Mouse (Mus musculus) embryonic fibroblast, embryonic 13.5 days (primary cell): Measurements from ENCODE around the gene Zdhhc4. TPM values are rescaled to one million over a fixed set of nuclear protein-coding genes. Genes with fewer than 3 reads are reported as not detected.

Experiments used
- H3K27ac ChIP-seq: 2 replicates; pipeline ENCODE4 v1.5.1; 2012; ENCODE audit warnings: low read length, control low read depth, inconsistent platforms; ENCODE audit not compliant: insufficient read depth
- H3K4me1 ChIP-seq: 2 replicates; pipeline ENCODE4 v1.6.1; 2011; ENCODE audit warnings: low read length; ENCODE audit not compliant: control insufficient read depth, insufficient read depth
- H3K4me3 ChIP-seq: 2 replicates; pipeline ENCODE4 v1.5.1; 2011; ENCODE audit warnings: mild to moderate bottlenecking, control low read depth, low read length; ENCODE audit not compliant: insufficient read depth
- CTCF ChIP-seq: IDR thresholded peaks from 2 replicates; pipeline ENCODE4 v1.5.1; 2011; ENCODE audit warnings: mild to moderate bottlenecking, control low read depth, low read length, moderate library complexity, borderline replicate concordance; ENCODE audit not compliant: insufficient read depth
- POLR2A ChIP-seq: IDR thresholded peaks from 2 replicates; pipeline ENCODE4 v1.6.1; 2011; ENCODE audit warnings: low read depth, mild to moderate bottlenecking, control low read depth, low read length, moderate library complexity
- polyA plus RNA-seq: library from polyadenylated mRNA; stranded (reverse); fragments of >200 nt; gene quantifications from 2 replicates; pipeline ENCODE4 v1.2.4, GENCODE M21; 2011; ENCODE audit warnings: low read depth; ENCODE audit not compliant: missing spikeins, insufficient read length

Gene Zdhhc4
- polyA plus RNA-seq, 1 experiment = 45.5 TPM

DNA sequence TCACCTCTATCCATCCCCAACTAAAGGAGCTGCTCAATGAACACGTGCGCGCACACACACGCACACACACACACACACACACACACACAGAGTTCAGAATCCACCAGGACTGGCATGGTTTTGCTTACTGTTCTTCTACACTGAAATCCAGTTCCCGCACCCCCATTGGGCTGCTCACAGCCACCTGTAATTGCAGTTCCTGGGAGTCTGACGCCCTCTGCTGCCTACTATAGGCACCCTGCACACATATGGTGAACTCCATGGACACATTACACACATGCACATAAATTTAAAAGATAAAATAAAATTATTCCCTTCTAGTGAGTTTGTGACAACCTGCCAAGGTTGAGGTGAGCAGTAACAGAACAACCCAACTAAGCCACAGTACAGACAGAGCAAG, 44.3 kb downstream of the Zdhhc4 start:
- H3K27ac ChIP-seq = no peak overlapping the region
- H3K4me1 ChIP-seq = peaks cover 2% of the 10 kb centered on the region; the same call in 1 of the 2 replicates
- TF ChIP-seq POLR2A = no peak
- TF ChIP-seq CTCF = peak; percentile 30; the same call in 1 of the 2 replicates
- H3K4me3 ChIP-seq = no peak overlapping the region

DNA sequence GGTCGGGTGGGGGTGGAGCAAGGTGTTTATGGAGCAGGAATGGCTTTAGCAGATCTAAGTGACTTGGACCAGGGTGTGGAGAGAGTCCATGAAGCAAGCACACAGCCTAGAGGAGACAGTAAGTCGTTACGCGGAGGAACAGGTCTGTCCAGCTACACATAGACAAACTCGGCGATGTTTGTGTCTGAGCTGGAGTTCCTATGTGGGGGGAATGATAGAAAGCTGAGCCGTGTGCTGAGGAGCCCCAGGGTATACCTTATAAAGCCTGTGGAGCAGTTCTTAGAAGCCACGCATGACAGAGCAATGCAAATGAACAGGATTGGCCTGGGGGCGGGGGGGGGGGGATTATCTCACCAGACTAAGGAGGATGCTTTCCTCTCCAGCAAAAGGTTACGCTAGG, 49.8 kb downstream of the Zdhhc4 start:
- Histone ChIP-seq H3K4me3 (no peak overlapping the region), H3K27ac (no peak overlapping the region), H3K4me1 (no peaks in the 10 kb centered on the region)
- TF ChIP-seq CTCF (no peak), POLR2A (no peak)

DNA sequence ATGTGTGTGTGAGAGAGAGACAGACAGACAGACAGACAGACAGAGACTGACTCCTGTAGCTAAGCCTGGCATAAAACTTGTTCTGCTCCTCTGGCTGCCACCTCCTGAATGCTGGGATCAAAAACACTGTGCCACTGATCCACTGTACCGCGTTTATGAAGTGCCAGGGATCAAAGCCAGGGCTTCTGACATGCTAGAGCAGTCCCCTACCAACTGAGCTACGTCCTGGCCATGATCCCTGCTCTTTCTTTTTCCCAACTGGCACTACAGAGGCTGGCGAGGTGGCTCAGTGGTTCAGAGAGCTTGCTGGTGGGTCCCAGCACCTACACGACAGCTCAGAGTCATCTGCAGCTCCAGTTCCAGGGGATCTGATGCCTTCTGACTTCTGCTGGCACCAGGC, 53.3 kb downstream of the Zdhhc4 start:
- TF ChIP-seq CTCF (no peak), POLR2A (no peak)
- Histone ChIP-seq H3K27ac (no peak overlapping the region), H3K4me1 (peaks cover 16% of the 10 kb centered on the region), H3K4me3 (no peak overlapping the region)

DNA sequence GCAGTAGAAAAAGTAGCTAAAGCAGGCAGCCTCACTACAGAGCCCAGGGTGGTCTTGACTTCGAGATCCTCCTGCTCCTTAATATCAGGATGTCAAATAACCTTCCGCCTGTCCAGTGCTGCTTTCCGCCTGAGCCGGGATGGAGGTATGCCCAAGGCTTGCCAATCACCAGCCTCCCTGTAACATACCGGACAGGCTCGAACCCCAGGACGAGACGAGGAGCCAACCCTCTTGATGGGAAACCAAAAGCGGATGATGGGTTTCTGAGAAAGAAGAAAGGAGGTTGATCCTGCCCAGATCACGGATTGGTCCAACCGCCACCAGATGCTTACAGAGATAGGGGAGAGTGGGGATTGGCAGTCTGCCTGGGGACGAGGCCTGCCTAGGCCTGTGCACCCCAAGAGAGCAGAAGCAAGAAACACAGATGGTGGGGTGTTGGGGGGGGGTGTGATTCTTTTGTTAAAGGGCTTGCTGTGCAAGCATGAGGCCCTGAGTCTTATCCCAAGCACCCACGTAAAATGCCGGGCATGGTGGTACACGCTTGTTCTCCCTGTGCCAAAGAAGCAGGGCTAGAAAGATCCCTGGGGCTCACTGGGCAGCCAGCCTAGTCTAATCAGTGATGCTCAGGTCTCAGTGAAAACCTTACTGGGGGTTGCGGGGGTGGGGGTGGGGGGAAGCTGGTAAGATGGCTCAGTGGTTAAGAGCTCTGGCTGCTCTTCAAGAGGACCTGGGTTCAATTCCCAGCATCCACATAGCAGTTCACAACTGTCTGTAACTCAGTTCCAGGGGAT, 56.3 kb downstream of the Zdhhc4 start:
- Histone ChIP-seq H3K27ac (peak overlapping the region; percentile 88), H3K4me3 (no peak overlapping the region), H3K4me1 (peaks cover 16% of the 10 kb centered on the region)
- TF ChIP-seq POLR2A (no peak), CTCF (no peak)

DNA sequence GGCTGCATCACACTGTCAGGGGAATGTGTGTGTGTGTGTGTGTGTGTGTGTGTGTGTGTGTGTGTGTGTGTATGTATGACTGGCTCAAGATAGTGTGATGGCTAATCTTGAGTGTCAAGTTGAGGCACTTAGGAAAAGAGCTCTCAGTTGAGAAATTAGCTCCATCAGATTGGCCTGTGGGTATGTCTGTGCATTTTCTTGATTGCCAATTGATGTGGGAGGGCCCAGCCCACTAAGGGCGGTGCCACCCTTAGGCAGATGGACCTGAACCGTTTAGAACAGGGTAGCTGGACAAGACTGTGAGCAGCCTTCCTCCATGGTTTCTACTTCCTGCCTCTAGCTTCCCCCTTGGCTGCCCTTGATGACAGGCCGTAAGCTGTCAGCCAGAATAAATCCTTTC, 56.9 kb downstream of the Zdhhc4 start:
- Histone ChIP-seq H3K4me3 (no peak overlapping the region), H3K4me1 (peaks cover 16% of the 10 kb centered on the region), H3K27ac (peak overlapping the region; percentile 88)
- TF ChIP-seq CTCF (no peak), POLR2A (peak; percentile 40)

DNA sequence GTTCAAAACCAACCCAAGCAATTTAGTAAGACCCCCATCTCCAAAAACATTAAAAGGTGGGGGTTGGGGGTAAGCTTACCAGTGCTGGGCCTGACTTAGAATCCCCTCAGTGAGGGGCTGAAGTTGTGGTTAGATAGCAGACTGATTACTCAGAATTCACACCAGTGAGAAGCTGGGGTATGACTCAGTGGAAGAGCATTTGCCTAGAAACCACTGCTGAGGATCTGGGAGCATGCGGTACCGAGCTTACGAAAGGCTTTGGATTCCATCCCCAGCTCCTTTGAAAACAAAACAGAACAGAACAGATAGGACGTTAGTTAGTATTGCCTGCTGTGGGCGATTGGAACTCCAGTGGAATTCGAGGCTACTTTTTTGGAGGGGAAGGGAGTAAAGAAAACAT, 57.4 kb downstream of the Zdhhc4 start:
- no peak overlapping the region for H3K4me3 ChIP-seq
- peaks cover 16% of the 10 kb centered on the region for H3K4me1 ChIP-seq
- TF ChIP-seq CTCF = no peak
- TF ChIP-seq POLR2A = no peak
- peak overlapping the region; percentile 88 for H3K27ac ChIP-seq

DNA sequence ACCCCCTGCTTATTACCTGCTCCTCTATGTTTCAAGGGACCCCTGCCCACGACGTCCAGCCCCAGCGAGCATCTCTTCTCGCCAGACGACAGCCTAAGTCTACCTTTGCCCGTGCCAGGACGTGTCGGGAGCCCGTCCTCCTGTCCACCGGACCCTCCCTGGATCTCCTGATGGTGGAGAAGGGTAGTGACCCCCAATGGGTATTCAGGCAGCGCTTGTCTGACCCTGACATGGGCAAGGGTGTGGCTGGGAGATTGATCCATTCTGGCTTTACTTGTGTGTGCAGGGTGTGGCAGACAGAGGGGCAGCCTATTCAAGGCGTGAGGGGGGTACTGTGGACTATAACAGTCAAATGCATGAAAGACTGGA, 58.9 kb downstream of the Zdhhc4 start:
- Histone ChIP-seq H3K27ac (peak overlapping the region; percentile 3), H3K4me3 (peak overlapping the region; percentile 87), H3K4me1 (peaks cover 16% of the 10 kb centered on the region)
- TF ChIP-seq POLR2A (no peak), CTCF (no peak)

DNA sequence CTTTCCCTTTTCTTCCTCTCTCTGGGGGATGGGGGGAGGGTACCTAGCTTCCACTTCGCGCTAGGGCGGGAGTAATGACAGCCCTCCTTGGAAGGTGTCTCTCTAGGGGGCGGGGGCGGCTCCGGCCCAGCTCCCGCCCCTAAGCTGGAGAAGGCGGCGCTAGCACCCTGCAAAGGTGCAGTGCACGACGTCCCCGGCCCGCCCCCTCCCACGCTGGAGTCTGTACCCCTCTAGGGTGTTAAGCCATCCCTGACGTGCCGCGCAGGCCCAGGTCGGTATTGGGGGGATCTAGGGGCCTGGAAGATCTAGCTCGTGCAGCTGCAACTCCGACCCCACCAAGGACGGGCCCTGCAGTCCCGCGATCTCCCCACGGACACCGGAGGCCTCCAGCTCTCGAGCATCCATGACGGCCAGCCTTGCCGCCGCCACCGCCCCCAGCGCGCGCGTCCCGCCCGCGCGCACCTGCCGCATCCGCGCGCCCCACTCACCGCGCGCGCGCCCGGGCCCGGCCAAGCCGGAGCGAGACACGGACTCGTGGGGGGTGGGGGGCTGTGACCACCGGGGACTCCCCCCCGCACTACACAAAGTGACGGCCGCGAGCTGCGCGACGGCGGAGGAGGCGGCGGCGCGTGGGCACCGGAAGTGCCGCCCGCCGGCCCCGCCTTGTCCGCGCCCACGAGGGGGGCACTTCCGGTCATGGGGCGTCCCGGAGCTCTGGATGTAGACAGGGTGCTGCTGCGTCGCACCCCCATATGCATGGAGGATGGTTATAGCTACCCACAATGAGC, 59.5 kb downstream of the Zdhhc4 start, which contains the start of gene Zfp316:
TSS of gene Zfp316 (minus strand) at position 660 of the 788 bp plus-strand sequence.
- H3K27ac ChIP-seq = peak within 1 kb of the TSS; percentile 3
- TF ChIP-seq CTCF = no peak
- peak; percentile 91 for TF ChIP-seq POLR2A

DNA sequence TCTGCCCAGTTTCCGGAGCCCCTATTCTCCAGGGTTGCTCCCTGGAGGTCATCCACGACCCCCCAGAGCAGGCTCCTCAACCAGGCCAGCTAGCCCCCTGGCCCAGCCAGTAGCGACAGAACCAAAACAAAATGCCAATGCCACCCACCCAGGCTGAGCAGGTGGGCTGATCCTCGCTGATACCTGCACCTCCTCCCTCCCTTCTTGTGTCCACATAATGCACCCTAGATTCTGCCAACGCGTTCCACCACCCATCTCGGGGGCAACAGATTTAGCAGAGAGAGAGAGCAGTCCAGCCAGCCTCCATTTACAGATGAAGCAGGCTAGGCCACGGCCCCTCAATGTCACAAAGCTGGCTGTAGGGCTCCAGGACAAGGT, 60.1 kb downstream of the Zdhhc4 start:
- TF ChIP-seq POLR2A (no peak), CTCF (no peak)
- H3K27ac ChIP-seq = no peak overlapping the region
- peak overlapping the region; percentile 87 for H3K4me3 ChIP-seq
- peaks cover 16% of the 10 kb centered on the region for H3K4me1 ChIP-seq

More for the DNA sequence above, 59.5 kb downstream of the Zdhhc4 start, which contains the start of gene Zfp316:
- peaks cover 16% of the 10 kb centered on the region for H3K4me1 ChIP-seq
- peak within 1 kb of the TSS; percentile 87 for H3K4me3 ChIP-seq

DNA sequence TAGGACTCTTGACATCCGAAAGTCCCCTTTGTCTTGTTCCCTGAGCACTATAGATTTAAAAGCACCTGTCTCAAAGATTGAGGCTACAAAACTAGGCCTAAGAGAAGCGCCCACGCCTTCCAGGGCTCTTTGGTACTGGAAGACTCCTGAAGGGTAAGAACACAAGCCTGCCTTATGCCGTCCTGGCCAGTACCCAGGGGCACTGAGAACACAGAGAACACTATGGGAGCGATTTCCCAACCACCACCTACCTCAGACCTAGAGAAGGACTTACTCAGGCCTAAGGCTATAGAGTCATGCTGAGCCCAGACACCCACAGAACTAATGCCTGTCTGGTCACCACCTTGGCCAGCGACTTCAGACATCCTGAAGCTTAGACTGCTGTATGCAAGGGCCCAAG, 62.3 kb downstream of the Zdhhc4 start:
- H3K4me1 ChIP-seq = peaks cover 7% of the 10 kb centered on the region
- H3K27ac ChIP-seq = no peak overlapping the region
- no peak overlapping the region for H3K4me3 ChIP-seq
- no peak for TF ChIP-seq CTCF
- no peak for TF ChIP-seq POLR2A

Other genes with a start within 250 kb of the Zdhhc4 start
- gene Rnf216, start 216.3 kb downstream of the Zdhhc4 start, polyA plus RNA-seq = 28.6 and 36.3 TPM in 2 replicates
- not detected in 2 replicates for gene Olfr718-ps1, start 181.7 kb downstream of the Zdhhc4 start, polyA plus RNA-seq
- 7.6 and 12.7 TPM in 2 replicates for gene Rbak, start 148.5 kb downstream of the Zdhhc4 start, polyA plus RNA-seq
- gene Spdye4b, start 148.2 kb downstream of the Zdhhc4 start, polyA plus RNA-seq = not detected in 2 replicates
- gene Spdye4a, start 102.4 kb downstream of the Zdhhc4 start, polyA plus RNA-seq = not detected in 2 replicates
- gene Zfp12, start 94.1 kb downstream of the Zdhhc4 start, polyA plus RNA-seq = 9.0 and 13.8 TPM in 2 replicates
- 3.6 and 3.7 TPM in 2 replicates for gene Zfp316, start 59.2 kb downstream of the Zdhhc4 start, polyA plus RNA-seq
- gene Zfp853, start 35.6 kb downstream of the Zdhhc4 start, polyA plus RNA-seq = 0.25 and 0.44 TPM in 2 replicates
- 13.5 and 15.0 TPM in 2 replicates for gene E130309D02Rik, start 13.9 kb downstream of the Zdhhc4 start, polyA plus RNA-seq
- gene Grid2ip, start 28.1 kb upstream of the Zdhhc4 start, polyA plus RNA-seq = not detected in 2 replicates
- 306 and 354 TPM in 2 replicates for gene Kdelr2, start 74.6 kb upstream of the Zdhhc4 start, polyA plus RNA-seq
- gene Daglb, start 135.3 kb upstream of the Zdhhc4 start, polyA plus RNA-seq = 6.2 and 7.1 TPM in 2 replicates
- gene Rac1, start 198.8 kb upstream of the Zdhhc4 start, polyA plus RNA-seq = 474 and 478 TPM in 2 replicates